Mouse (Mus musculus) heart, embryonic 16.5 days (tissue): ENCODE measurements around the gene Slc45a1. TPM values are rescaled to one million over a fixed set of nuclear protein-coding genes. Genes with fewer than 3 reads are reported as not detected.

Experiments
- ATAC-seq: fragments of 200-750 bp; cut with Nextera tagmentation; replicated peaks from 2 replicates; pipeline ENCODE4 v1.8.0; 2017; ENCODE audit warnings: moderate number of reproducible peaks; ENCODE audit not compliant: insufficient read depth, low FRiP score; ENCODE audit errors: extremely low read depth
- H3K27ac ChIP-seq: fragments of 300-500 bp; sonication (generic); 2 replicates; pipeline ENCODE4 v1.5.1; 2014; ENCODE audit warnings: mild to moderate bottlenecking, low read length, control low read depth, moderate library complexity
- H3K27me3 ChIP-seq: fragments of 300-500 bp; sonication (generic); 2 replicates; pipeline ENCODE4 v1.6.1; 2014; ENCODE audit warnings: low read length, mixed read lengths; ENCODE audit not compliant: control insufficient read depth, insufficient read depth
- H3K36me3 ChIP-seq: fragments of 300-500 bp; sonication (generic); 2 replicates; pipeline ENCODE4 v1.6.1; 2014; ENCODE audit not compliant: control insufficient read depth, insufficient read depth
- H3K4me1 ChIP-seq: fragments of 300-500 bp; sonication (generic); 2 replicates; pipeline ENCODE4 v1.6.1; 2014; ENCODE audit warnings: low read length, mixed read lengths; ENCODE audit not compliant: control insufficient read depth, insufficient read depth
- H3K4me2 ChIP-seq: fragments of 300-500 bp; sonication (generic); 2 replicates; pipeline ENCODE4 v1.6.1; 2014; ENCODE audit warnings: low read depth, mild to moderate bottlenecking, control low read depth, low read length
- H3K4me3 ChIP-seq: fragments of 300-500 bp; sonication (generic); 2 replicates; pipeline ENCODE4 v1.5.1; 2014; ENCODE audit warnings: mild to moderate bottlenecking, control low read depth, low read length
- H3K9ac ChIP-seq: fragments of 300-500 bp; sonication (generic); 2 replicates; pipeline ENCODE4 v1.6.1; 2014; ENCODE audit warnings: low read length, control low read depth
- H3K9me3 ChIP-seq: fragments of 300-500 bp; sonication (generic); replicated peaks from 2 replicates; pipeline ENCODE4 v1.6.1; 2016; ENCODE audit warnings: low read length; ENCODE audit not compliant: control insufficient read depth
- WGBS: fragments of 180-500 bp; shearing (Covaris S2); extraction: QIAGEN DNeasy Blood & Tissue Kit; methylation state at CpG from one replicate; pipeline ENCODE4 v1.1.7; 2014; 5-methylcytosine and 5-hydroxymethylcytosine counted together
- polyA plus RNA-seq: library from polyadenylated mRNA; unstranded; fragments of >200 nt; fragmentation: Nextera tagmentation; extraction: Ambion mirVana; gene quantifications from 2 replicates; pipeline ENCODE4 v1.2.1, GENCODE M21; 2015

Gene Slc45a1
- polyA plus RNA-seq, 1 experiment from 2014 or later = not detected

- Histone ChIP-seq H3K9ac (no peak overlapping the region), H3K9me3 (no peaks in the 10 kb centered on the region), H3K27me3 (no peaks in the 10 kb centered on the region), H3K4me3 (no peak overlapping the region), H3K27ac (no peak overlapping the region), H3K4me1 (no peaks in the 10 kb centered on the region), H3K4me2 (no peak overlapping the region), H3K36me3 (no peaks in the 10 kb centered on the region)
- 78% methylated on average over 6 of the region's 6 CpGs for WGBS
- ATAC-seq = no peak
Observed at GRCm38 (mm10) chr4:150636635-150637034, 15.3 kb downstream of the Slc45a1 start.

- no peak for ATAC-seq
- no peaks in the 10 kb centered on the region for H3K36me3 ChIP-seq
- no peak overlapping the region for H3K4me3 ChIP-seq
- 80% methylated on average over 10 of the region's 10 CpGs for WGBS
- no peak overlapping the region for H3K9ac ChIP-seq
- H3K4me2 ChIP-seq = no peak overlapping the region
- H3K27me3 ChIP-seq = no peaks in the 10 kb centered on the region
- no peaks in the 10 kb centered on the region for H3K4me1 ChIP-seq
- no peaks in the 10 kb centered on the region for H3K9me3 ChIP-seq
- H3K27ac ChIP-seq = no peak overlapping the region
Observed at GRCm38 (mm10) chr4:150635568-150635967, 16.4 kb downstream of the Slc45a1 start.

- no peaks in the 10 kb centered on the region for H3K27me3 ChIP-seq
- H3K4me2 ChIP-seq = no peak overlapping the region
- 66% methylated on average over 11 of the region's 11 CpGs for WGBS
- no peaks in the 10 kb centered on the region for H3K9me3 ChIP-seq
- H3K9ac ChIP-seq = no peak overlapping the region
- H3K4me3 ChIP-seq = no peak overlapping the region
- no peak for ATAC-seq
- H3K36me3 ChIP-seq = no peaks in the 10 kb centered on the region
- H3K4me1 ChIP-seq = no peaks in the 10 kb centered on the region
- H3K27ac ChIP-seq = no peak overlapping the region
Observed at GRCm38 (mm10) chr4:150629266-150629665, 22.7 kb downstream of the Slc45a1 start.

GRCm38 (mm10) chr4:150625951-150626732 is 25.8 kb downstream of the Slc45a1 start:
- no peak overlapping the region for H3K4me2 ChIP-seq
- H3K36me3 ChIP-seq = peaks cover 4% of the 10 kb centered on the region; the same call in 1 of the 2 replicates
- no peak overlapping the region for H3K4me3 ChIP-seq
- no peak for ATAC-seq
- H3K9me3 ChIP-seq = no peaks in the 10 kb centered on the region
- 43% methylated on average over 6 of the region's 6 CpGs for WGBS
- H3K9ac ChIP-seq = no peak overlapping the region
- H3K4me1 ChIP-seq = no peaks in the 10 kb centered on the region
- no peak overlapping the region for H3K27ac ChIP-seq
- H3K27me3 ChIP-seq = no peaks in the 10 kb centered on the region

- Histone ChIP-seq H3K9me3 (no peaks in the 10 kb centered on the region), H3K27me3 (no peaks in the 10 kb centered on the region), H3K36me3 (peaks cover 4% of the 10 kb centered on the region; the same call in 1 of the 2 replicates), H3K4me3 (no peak overlapping the region), H3K9ac (no peak overlapping the region), H3K27ac (no peak overlapping the region), H3K4me2 (no peak overlapping the region), H3K4me1 (no peaks in the 10 kb centered on the region)
- 10% methylated on average over 1 of the region's 1 CpGs for WGBS
- ATAC-seq = peak; percentile 51; the same call in 1 of the 2 replicates
Observed at GRCm38 (mm10) chr4:150625425-150625824, 26.5 kb downstream of the Slc45a1 start.

GRCm38 (mm10) chr4:150624933-150625332 is 27.0 kb downstream of the Slc45a1 start:
- no peaks in the 10 kb centered on the region for H3K9me3 ChIP-seq
- H3K9ac ChIP-seq = no peak overlapping the region
- no peak overlapping the region for H3K27ac ChIP-seq
- H3K27me3 ChIP-seq = no peaks in the 10 kb centered on the region
- ATAC-seq = no peak
- no peak overlapping the region for H3K4me3 ChIP-seq
- no peaks in the 10 kb centered on the region for H3K4me1 ChIP-seq
- H3K36me3 ChIP-seq = peaks cover 4% of the 10 kb centered on the region; the same call in 1 of the 2 replicates
- WGBS = 77% methylated on average over 4 of the region's 4 CpGs
- H3K4me2 ChIP-seq = no peak overlapping the region

- no peak overlapping the region for H3K27ac ChIP-seq
- no peaks in the 10 kb centered on the region for H3K9me3 ChIP-seq
- no peak overlapping the region for H3K9ac ChIP-seq
- ATAC-seq = no peak
- WGBS = 68% methylated on average over 11 of the region's 11 CpGs
- H3K36me3 ChIP-seq = peaks cover 7% of the 10 kb centered on the region
- H3K4me3 ChIP-seq = no peak overlapping the region
- no peak overlapping the region for H3K4me2 ChIP-seq
- H3K27me3 ChIP-seq = no peaks in the 10 kb centered on the region
- H3K4me1 ChIP-seq = no peaks in the 10 kb centered on the region
Observed at GRCm38 (mm10) chr4:150624214-150624823, 27.7 kb downstream of the Slc45a1 start.

GRCm38 (mm10) chr4:150622641-150623040 is 29.3 kb downstream of the Slc45a1 start:
- Histone ChIP-seq H3K27ac (no peak overlapping the region), H3K27me3 (no peaks in the 10 kb centered on the region), H3K36me3 (peaks cover 16% of the 10 kb centered on the region), H3K4me3 (no peak overlapping the region), H3K4me1 (no peaks in the 10 kb centered on the region), H3K9ac (no peak overlapping the region), H3K4me2 (no peak overlapping the region), H3K9me3 (no peaks in the 10 kb centered on the region)
- no peak for ATAC-seq
- 89% methylated on average over 13 of the region's 13 CpGs for WGBS

- 85% methylated on average over 7 of the region's 7 CpGs for WGBS
- ATAC-seq = no peak
Observed at GRCm38 (mm10) chr4:150619011-150619410, 33.0 kb downstream of the Slc45a1 start.

More at GRCm38 (mm10) chr4:150619011-150619410, 33.0 kb downstream of the Slc45a1 start:
- H3K27ac ChIP-seq = no peak overlapping the region
- no peak overlapping the region for H3K4me3 ChIP-seq
- no peak overlapping the region for H3K4me2 ChIP-seq
- H3K9ac ChIP-seq = no peak overlapping the region
- H3K27me3 ChIP-seq = no peaks in the 10 kb centered on the region
- peaks cover 45% of the 10 kb centered on the region for H3K36me3 ChIP-seq
- no peaks in the 10 kb centered on the region for H3K9me3 ChIP-seq
- no peaks in the 10 kb centered on the region for H3K4me1 ChIP-seq
